Mouse (Mus musculus) G1E-ER4 (cell line): ENCODE measurements around the gene Izumo2. TPM values are rescaled to one million over a fixed set of nuclear protein-coding genes. Genes with fewer than 3 reads are reported as not detected.

ENCODE experiments used
- GATA1 ChIP-seq: IDR thresholded peaks from one replicate; pipeline ENCODE4 v1.8.0; 2012; ENCODE audit warnings: low read length, inconsistent platforms
- polyA plus RNA-seq: library from polyadenylated mRNA; stranded (reverse); fragments of >175 nt; gene quantifications from 2 replicates; pipeline ENCODE4 v1.2.3, GENCODE M21; 2012

Gene Izumo2
- polyA plus RNA-seq, 1 experiment: not detected

GRCm38 (mm10) chr7:44689331-44689730, 19.2 kb upstream of the Izumo2 start:
- no peak for TF ChIP-seq GATA1

- TF ChIP-seq GATA1: no peak
Measured at GRCm38 (mm10) chr7:44693427-44694175, 14.9 kb upstream of the Izumo2 start.

- no peak for TF ChIP-seq GATA1
Measured at GRCm38 (mm10) chr7:44695223-44695622, 13.3 kb upstream of the Izumo2 start.

GRCm38 (mm10) chr7:44697191-44697710, 11.3 kb upstream of the Izumo2 start:
- TF ChIP-seq GATA1: no peak

- TF ChIP-seq GATA1: no peak
Measured at GRCm38 (mm10) chr7:44697980-44698379, 10.6 kb upstream of the Izumo2 start.

- no peak for TF ChIP-seq GATA1
Measured at GRCm38 (mm10) chr7:44701921-44702320, 6.6 kb upstream of the Izumo2 start.

- no peak for TF ChIP-seq GATA1
Measured at GRCm38 (mm10) chr7:44702985-44703384, 5.6 kb upstream of the Izumo2 start.

GRCm38 (mm10) chr7:44704363-44704762, 4.2 kb upstream of the Izumo2 start:
- TF ChIP-seq GATA1: no peak

GRCm38 (mm10) chr7:44705086-44705485, 3.5 kb upstream of the Izumo2 start:
- TF ChIP-seq GATA1: no peak

GRCm38 (mm10) chr7:44706322-44706721, 2.2 kb upstream of the Izumo2 start:
- no peak for TF ChIP-seq GATA1

GRCm38 (mm10) chr7:44707169-44707675, 1.3 kb upstream of the Izumo2 start:
- TF ChIP-seq GATA1: no peak

GRCm38 (mm10) chr7:44709881-44710280, 1.3 kb downstream of the Izumo2 start:
- no peak for TF ChIP-seq GATA1

- no peak for TF ChIP-seq GATA1
Measured at GRCm38 (mm10) chr7:44722058-44722457, 13.5 kb downstream of the Izumo2 start.

- no peak for TF ChIP-seq GATA1
Measured at GRCm38 (mm10) chr7:44724316-44724715, 15.8 kb downstream of the Izumo2 start.

- no peak for TF ChIP-seq GATA1
Measured at GRCm38 (mm10) chr7:44726343-44726742, 17.8 kb downstream of the Izumo2 start.

GRCm38 (mm10) chr7:44727151-44727550, 18.6 kb downstream of the Izumo2 start:
- TF ChIP-seq GATA1: no peak
